Mouse (Mus musculus) MEL (cell line): ENCODE measurements at regions not wholly inside any gene's neighbourhood (a gene's known extent, or its start where the extent isn't known, plus 50 kb on each side); places are given as distances from the start of the nearest gene placed in this dataset.

ENCODE experiments used
- DNase-seq: peaks from one replicate; pipeline ENCODE4 v3.0.0; 2011; ENCODE audit warnings: low read depth, low spot score
- H3K27ac ChIP-seq: 2 replicates; pipeline ENCODE4 v1.5.1; 2012; ENCODE audit warnings: low read depth, mild to moderate bottlenecking, control low read depth, low read length, moderate library complexity; ENCODE audit not compliant: control insufficient read depth
- H3K27me3 ChIP-seq, 2 experiments: fragments of 150-350 bp in 1 of 2; sonication (generic) in 1 of 2; 2 replicates each; pipeline ENCODE4 v1.6.1; 2012; ENCODE audit warnings: low read length in 2 of 2, mild to moderate bottlenecking in 2 of 2, improper control_type of control experiment in 1 of 2, moderate library complexity in 1 of 2; ENCODE audit not compliant: insufficient read depth in 2 of 2, control insufficient read depth in 1 of 2
- H3K36me3 ChIP-seq, 2 experiments: 2 replicates each; pipeline ENCODE4 v1.6.1; 2012 to 2014; ENCODE audit warnings: low read length in 2 of 2, improper control_type of control experiment in 1 of 2, inconsistent platforms in 1 of 2, mild to moderate bottlenecking in 1 of 2; ENCODE audit not compliant: insufficient read depth in 2 of 2, control insufficient read depth in 1 of 2
- H3K4me1 ChIP-seq, 2 experiments: fragments of 150-350 bp in 1 of 2; sonication (generic) in 1 of 2; 2 replicates each; pipeline ENCODE4 v1.6.1; 2012; ENCODE audit warnings: low read length in 2 of 2, improper control_type of control experiment in 1 of 2, mild to moderate bottlenecking in 1 of 2; ENCODE audit not compliant: insufficient read depth in 2 of 2, control insufficient read depth in 1 of 2
- H3K4me3 ChIP-seq, 2 experiments: fragments of 150-350 bp in 1 of 2; sonication (generic) in 1 of 2; 2 replicates each; pipeline ENCODE4 v1.5.1; 2012; ENCODE audit warnings: low read depth in 2 of 2, low read length in 2 of 2, mild to moderate bottlenecking in 2 of 2, moderate library complexity in 2 of 2, control low read depth in 1 of 2, improper control_type of control experiment in 1 of 2; ENCODE audit not compliant: control insufficient read depth in 1 of 2, insufficient read depth in 1 of 2
- H3K79me2 ChIP-seq: 2 replicates; pipeline ENCODE4 v1.6.1; 2012; ENCODE audit warnings: mild to moderate bottlenecking, low read length, moderate library complexity; ENCODE audit not compliant: control insufficient read depth, poor library complexity, insufficient read depth
- H3K9ac ChIP-seq: 2 replicates; pipeline ENCODE4 v1.6.1; 2012; ENCODE audit warnings: low read depth, mild to moderate bottlenecking, control low read depth, low read length, moderate library complexity; ENCODE audit not compliant: control insufficient read depth, poor library complexity, severe bottlenecking
- H3K9me3 ChIP-seq: fragments of 150-350 bp; sonication (generic); replicated peaks from 2 replicates; pipeline ENCODE4 v1.6.1; 2012; ENCODE audit warnings: mild to moderate bottlenecking, low read length, improper control_type of control experiment, moderate library complexity; ENCODE audit not compliant: insufficient read depth
- BHLHE40 ChIP-seq: IDR thresholded peaks from 2 replicates; pipeline ENCODE4 v1.6.1; 2012; ENCODE audit warnings: low read depth, mild to moderate bottlenecking, inconsistent platforms, low read length, improper control_type of control experiment, borderline replicate concordance
- CHD1 ChIP-seq: IDR thresholded peaks from 2 replicates; pipeline ENCODE4 v1.6.1; 2012; ENCODE audit warnings: low read depth, mild to moderate bottlenecking, inconsistent platforms, low read length, improper control_type of control experiment
- CTCF ChIP-seq, 3 experiments: IDR thresholded peaks in 2 of 3; conservative IDR thresholded peaks in 1 of 3; 2 replicates each; pipeline ENCODE4 v1.5.1; 2011 to 2012; ENCODE audit warnings: low read length in 3 of 3, low read depth in 2 of 3, mild to moderate bottlenecking in 2 of 3, improper control_type of control experiment in 1 of 3, inconsistent platforms in 1 of 3, mixed read lengths in 1 of 3, moderate library complexity in 1 of 3; ENCODE audit not compliant: control insufficient read depth in 1 of 3, insufficient read depth in 1 of 3, poor library complexity in 1 of 3, severe bottlenecking in 1 of 3
- E2F4 ChIP-seq: IDR thresholded peaks from 2 replicates; pipeline ENCODE4 v1.6.1; 2011; ENCODE audit warnings: low read depth, low read length, improper control_type of control experiment, borderline replicate concordance
- ELF1 ChIP-seq: IDR thresholded peaks from 2 replicates; pipeline ENCODE4 v1.6.1; 2014; ENCODE audit warnings: low read depth, mild to moderate bottlenecking, inconsistent platforms, low read length, improper control_type of control experiment, moderate library complexity
- EP300 ChIP-seq, 2 experiments: IDR thresholded peaks; 2 replicates each; pipeline ENCODE4 v1.6.1; 2011; ENCODE audit warnings: improper control_type of control experiment in 2 of 2, low read length in 2 of 2, low read depth in 1 of 2, mild to moderate bottlenecking in 1 of 2
- GATA1 ChIP-seq: IDR thresholded peaks from 2 replicates; pipeline ENCODE4 v1.6.1; 2011; ENCODE audit warnings: low read depth, low read length, improper control_type of control experiment
- HCFC1 ChIP-seq: IDR thresholded peaks from 2 replicates; pipeline ENCODE4 v1.6.1; 2012; ENCODE audit warnings: low read depth, mild to moderate bottlenecking, inconsistent platforms, low read length, improper control_type of control experiment, moderate library complexity
- KAT2A ChIP-seq: conservative IDR thresholded peaks from 2 replicates; pipeline ENCODE4 v1.6.1; 2012; ENCODE audit warnings: low read depth, low read length, improper control_type of control experiment, inconsistent platforms
- MAFK ChIP-seq: IDR thresholded peaks from 2 replicates; pipeline ENCODE4 v1.6.1; 2011; ENCODE audit warnings: low read depth, mild to moderate bottlenecking, low read length, improper control_type of control experiment, borderline replicate concordance
- MAX ChIP-seq: IDR thresholded peaks from 2 replicates; pipeline ENCODE4 v1.6.1; 2011; ENCODE audit warnings: low read length, improper control_type of control experiment
- MAZ ChIP-seq: IDR thresholded peaks from 2 replicates; pipeline ENCODE4 v1.6.1; 2012; ENCODE audit warnings: low read depth, mild to moderate bottlenecking, inconsistent platforms, low read length, improper control_type of control experiment
- MXI1 ChIP-seq: IDR thresholded peaks from 2 replicates; pipeline ENCODE4 v1.6.1; 2011; ENCODE audit warnings: mild to moderate bottlenecking, low read depth, low read length, improper control_type of control experiment
- MYC ChIP-seq: IDR thresholded peaks from 2 replicates; pipeline ENCODE4 v1.6.1; 2011; ENCODE audit warnings: low read depth, mild to moderate bottlenecking, low read length, improper control_type of control experiment, moderate library complexity
- NRF1 ChIP-seq: IDR thresholded peaks from 2 replicates; pipeline ENCODE4 v1.6.1; 2014; ENCODE audit warnings: low read depth, mild to moderate bottlenecking, inconsistent platforms, low read length, improper control_type of control experiment, moderate library complexity; ENCODE audit not compliant: poor library complexity, insufficient read depth, severe bottlenecking
- POLR2A ChIP-seq, 2 experiments: IDR thresholded peaks; 2 replicates each; pipeline ENCODE4 v1.6.1; 2011 to 2012; ENCODE audit warnings: low read length in 2 of 2, mild to moderate bottlenecking in 2 of 2, control low read depth in 1 of 2, improper control_type of control experiment in 1 of 2, low read depth in 1 of 2, moderate library complexity in 1 of 2; ENCODE audit not compliant: control insufficient read depth in 1 of 2, insufficient read depth in 1 of 2, poor library complexity in 1 of 2
- POLR2AphosphoS2 ChIP-seq: IDR thresholded peaks from 2 replicates; pipeline ENCODE4 v1.6.1; 2011; ENCODE audit warnings: low read length, improper control_type of control experiment
- RAD21 ChIP-seq: IDR thresholded peaks from 2 replicates; pipeline ENCODE4 v1.6.1; 2011; ENCODE audit warnings: mild to moderate bottlenecking, low read depth, low read length, improper control_type of control experiment
- SMC3 ChIP-seq: IDR thresholded peaks from 2 replicates; pipeline ENCODE4 v1.6.1; 2011; ENCODE audit warnings: low read depth, low read length, improper control_type of control experiment
- TAL1 ChIP-seq: IDR thresholded peaks from 2 replicates; pipeline ENCODE4 v1.6.1; 2012; ENCODE audit warnings: mild to moderate bottlenecking, inconsistent platforms, low read length, moderate library complexity, mixed read lengths
- TCF12 ChIP-seq: IDR thresholded peaks from 2 replicates; pipeline ENCODE4 v1.6.1; 2014; ENCODE audit warnings: low read depth, mild to moderate bottlenecking, inconsistent platforms, low read length, improper control_type of control experiment, moderate library complexity
- USF1 ChIP-seq: IDR thresholded peaks from 2 replicates; pipeline ENCODE4 v1.6.1; 2014; ENCODE audit warnings: low read depth, mild to moderate bottlenecking, inconsistent platforms, low read length, improper control_type of control experiment, moderate library complexity
- USF2 ChIP-seq, 2 experiments: IDR thresholded peaks; 2 replicates each; pipeline ENCODE4 v1.6.1; 2011 to 2012; ENCODE audit warnings: improper control_type of control experiment in 2 of 2, low read length in 2 of 2, borderline replicate concordance in 1 of 2, inconsistent platforms in 1 of 2, low read depth in 1 of 2, mild to moderate bottlenecking in 1 of 2; ENCODE audit not compliant: insufficient read depth in 1 of 2
- ZC3H11A ChIP-seq: IDR thresholded peaks from 2 replicates; pipeline ENCODE4 v1.6.1; 2012; ENCODE audit warnings: low read depth, mild to moderate bottlenecking, inconsistent platforms, low read length, improper control_type of control experiment
- ZKSCAN1 ChIP-seq: IDR thresholded peaks from 2 replicates; pipeline ENCODE4 v1.6.1; 2012; ENCODE audit warnings: low read depth, mild to moderate bottlenecking, inconsistent platforms, low read length, improper control_type of control experiment, moderate library complexity
- ZMIZ1 ChIP-seq: IDR thresholded peaks from 2 replicates; pipeline ENCODE4 v1.6.1; 2012; ENCODE audit warnings: low read depth, mild to moderate bottlenecking, inconsistent platforms, low read length, improper control_type of control experiment, moderate library complexity
- ZNF384 ChIP-seq: IDR thresholded peaks from 2 replicates; pipeline ENCODE4 v1.6.1; 2012; ENCODE audit warnings: low read depth, mild to moderate bottlenecking, inconsistent platforms, low read length, improper control_type of control experiment

DNA sequence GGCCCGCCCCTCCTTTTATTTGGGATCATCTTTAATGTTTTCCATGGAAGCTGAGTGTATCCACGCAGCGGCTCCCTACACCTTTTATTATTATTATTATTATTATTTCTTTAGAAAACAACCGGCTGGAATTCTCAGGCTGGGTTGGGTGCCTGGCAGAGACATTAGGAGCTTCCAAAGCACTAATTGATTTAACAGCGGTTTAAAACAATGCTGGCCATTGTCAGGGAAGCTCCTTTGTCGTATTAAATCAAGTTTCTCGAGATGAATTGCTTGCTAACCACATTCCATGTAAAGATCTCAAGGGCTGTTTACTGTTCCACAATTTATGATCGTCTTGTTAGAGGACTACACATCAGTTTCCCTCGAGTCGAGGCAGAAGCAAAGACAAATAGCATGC is 539.4 kb downstream of the Etnk1 start:
- no peaks in the 10 kb centered on the region for H3K79me2 ChIP-seq

DNA sequence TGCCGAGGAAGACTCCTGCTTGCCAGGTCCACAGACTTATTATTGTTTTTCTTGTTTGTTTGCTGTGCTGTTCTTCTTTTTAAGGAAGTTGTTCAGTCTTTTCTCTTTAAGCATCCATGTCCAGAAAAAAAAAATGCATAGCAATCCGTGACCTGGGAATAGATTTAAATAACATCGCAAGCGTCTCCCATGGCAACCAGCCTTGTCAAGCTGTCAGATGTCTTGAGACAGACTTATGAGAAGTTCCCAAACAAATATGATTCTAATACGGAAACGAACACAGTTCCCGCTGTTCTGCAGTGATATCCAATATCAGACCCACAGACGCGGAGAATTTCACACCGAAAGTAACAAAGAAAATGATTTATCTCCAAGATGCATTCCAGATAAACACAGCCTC is 547.4 kb downstream of the Etnk1 start:
- H3K4me1 ChIP-seq: no peaks in the 10 kb centered on the region
- no peaks in the 10 kb centered on the region for H3K9me3 ChIP-seq
- H3K36me3 ChIP-seq: no peaks in the 10 kb centered on the region
- H3K9ac ChIP-seq: no peak overlapping the region
- DNase-seq: no peak
- no peaks in the 10 kb centered on the region for H3K27me3 ChIP-seq
- no peak overlapping the region for H3K27ac ChIP-seq
- no peak overlapping the region for H3K4me3 ChIP-seq
- TF ChIP-seq ZC3H11A: no peak
- TF ChIP-seq ZMIZ1: no peak
- no peak for TF ChIP-seq SMC3
- TF ChIP-seq TCF12: no peak
- no peak for TF ChIP-seq KAT2A
- TF ChIP-seq USF2 (IDR thresholded peaks at IDR 0.05; ENCODE audit: borderline replicate concordance in 1 of 2, insufficient read depth in 1 of 2, low read depth in 1 of 2, low read length in 2 of 2): no peak
- no peak for TF ChIP-seq RAD21
- no peak for TF ChIP-seq CHD1
- no peak for TF ChIP-seq EP300 (IDR thresholded peaks at IDR 0.05; ENCODE audit: low read depth in 1 of 2, low read length in 2 of 2)
- no peak for TF ChIP-seq HCFC1
- TF ChIP-seq POLR2A (IDR thresholded peaks at IDR 0.05; ENCODE audit: control insufficient read depth in 1 of 2, insufficient read depth in 1 of 2, low read depth in 1 of 2, low read length in 2 of 2, poor library complexity in 1 of 2): no peak
- TF ChIP-seq ELF1: no peak
- no peak for TF ChIP-seq E2F4
- no peak for TF ChIP-seq MAZ
- no peak for TF ChIP-seq CTCF (IDR thresholded peaks at IDR 0.05 in 2 of 3, conservative IDR thresholded peaks at IDR 0.05 in 1 of 3; ENCODE audit: control insufficient read depth in 1 of 3, insufficient read depth in 1 of 3, low read depth in 2 of 3, low read length in 3 of 3, poor library complexity in 1 of 3, severe bottlenecking in 1 of 3)
- no peaks in the 10 kb centered on the region for H3K79me2 ChIP-seq

More for the DNA sequence above, 539.4 kb downstream of the Etnk1 start:
- TF ChIP-seq MYC (no peak), ZKSCAN1 (no peak), KAT2A (no peak), MAFK (no peak), ZMIZ1 (no peak), POLR2AphosphoS2 (no peak), NRF1 (no peak), GATA1 (no peak), USF1 (no peak), SMC3 (no peak), MAX (no peak), ZNF384 (no peak), MXI1 (no peak), HCFC1 (no peak), BHLHE40 (no peak), TAL1 (no peak)
- TF ChIP-seq, all 39 proteins: peak for 0
- Histone ChIP-seq H3K4me1 (no peaks in the 10 kb centered on the region), H3K9me3 (no peaks in the 10 kb centered on the region), H3K27ac (no peak overlapping the region), H3K27me3 (peaks cover 3 to 5% of the 10 kb centered on the region in 2 experiments; a peak in 1 of 4 replicates), H3K36me3 (no peaks in the 10 kb centered on the region), H3K9ac (no peak overlapping the region), H3K4me3 (no peak overlapping the region)
- no peak for DNase-seq
